Mouse (Mus musculus): ENCODE measurements around the gene Clip4. TPM values are rescaled to one million over a fixed set of nuclear protein-coding genes. Genes with fewer than 3 reads are reported as not detected.

Gene Clip4
- polyA plus RNA-seq, 1 experiment from 2014 or later: 6.0 TPM

DNA sequence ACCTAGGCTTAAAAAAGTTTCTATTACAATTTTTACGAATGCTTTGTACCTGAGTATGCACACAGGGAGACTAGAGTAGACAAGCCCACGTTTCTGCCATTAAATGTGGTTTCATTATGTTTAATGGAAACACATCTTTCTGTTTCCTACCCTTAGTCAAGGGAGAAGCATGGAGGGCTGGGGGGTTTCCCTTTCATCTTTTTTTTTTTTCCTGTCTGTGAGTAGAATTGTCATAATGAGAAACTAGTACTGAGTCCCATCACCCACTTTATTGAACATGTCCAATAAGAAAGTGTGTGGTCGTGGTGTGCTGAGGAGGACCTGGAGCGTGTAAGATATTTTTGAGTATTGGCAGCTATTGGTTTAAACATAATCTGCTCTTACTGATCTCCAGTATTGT lies 94.6 kb downstream of the Clip4 start:
- Histone ChIP-seq H3K9me3 (no peaks in the 10 kb centered on the region), H3K4me1 (no peaks in the 10 kb centered on the region), H3K4me2 (replicated peaks) (no peak overlapping the region), H3K27ac (no peak overlapping the region), H3K4me3 (no peak overlapping the region), H3K9ac (no peak overlapping the region), H3K27me3 (no peaks in the 10 kb centered on the region), H3K36me3 (peaks cover 6% of the 10 kb centered on the region; the same call in 1 of the 2 replicates)
- no peak for ATAC-seq (ENCODE audit: low FRiP score, low read depth)
- WGBS: 74% methylated on average over 4 of the region's 4 CpGs

DNA sequence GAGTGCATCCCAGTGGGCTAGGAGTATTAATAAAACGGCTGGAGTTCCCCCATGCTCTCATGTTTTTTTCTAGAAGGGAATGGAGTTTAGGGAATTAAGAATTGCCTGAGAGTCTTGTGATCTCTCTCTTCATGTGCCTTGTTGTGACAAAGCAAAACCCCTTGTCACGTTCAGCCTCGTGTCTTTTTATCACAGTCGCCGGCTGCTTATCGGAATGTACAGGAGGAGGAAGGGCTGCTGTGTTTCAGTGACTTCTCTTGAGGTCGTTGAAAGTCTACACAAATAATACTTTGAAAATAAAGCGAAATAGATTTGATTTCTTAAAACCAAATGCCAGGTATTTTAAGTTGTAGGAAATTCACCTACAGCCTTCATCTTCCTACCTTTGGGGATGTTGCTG lies 95.8 kb downstream of the Clip4 start:
- peaks cover 3% of the 10 kb centered on the region; the same call in 1 of the 2 replicates for H3K36me3 ChIP-seq
- no peak for ATAC-seq (ENCODE audit: low FRiP score, low read depth)
- H3K4me2 ChIP-seq (replicated peaks): no peak overlapping the region
- H3K9ac ChIP-seq: no peak overlapping the region
- no peak overlapping the region for H3K4me3 ChIP-seq
- H3K9me3 ChIP-seq: no peaks in the 10 kb centered on the region
- no peaks in the 10 kb centered on the region for H3K27me3 ChIP-seq
- WGBS: 83% methylated on average over 8 of the region's 8 CpGs
- H3K4me1 ChIP-seq: no peaks in the 10 kb centered on the region; the same call in 1 of the 2 replicates
- no peak overlapping the region for H3K27ac ChIP-seq

- Histone ChIP-seq H3K4me1 (no peaks in the 10 kb centered on the region; the same call in 1 of the 2 replicates), H3K9ac (no peak overlapping the region), H3K36me3 (no peaks in the 10 kb centered on the region), H3K4me2 (replicated peaks) (no peak overlapping the region), H3K9me3 (no peaks in the 10 kb centered on the region), H3K27ac (no peak overlapping the region), H3K4me3 (no peak overlapping the region), H3K27me3 (no peaks in the 10 kb centered on the region)
- no peak for ATAC-seq (ENCODE audit: low FRiP score, low read depth)
- 62% methylated on average over 5 of the region's 5 CpGs for WGBS
Measured at GRCm38 (mm10) chr17:71865437-71865836, 97.2 kb downstream of the Clip4 start.

- no peak for ATAC-seq (ENCODE audit: low FRiP score, low read depth)
- Histone ChIP-seq H3K4me3 (no peak overlapping the region), H3K4me2 (replicated peaks) (no peak overlapping the region), H3K27me3 (no peaks in the 10 kb centered on the region), H3K36me3 (no peaks in the 10 kb centered on the region), H3K4me1 (no peaks in the 10 kb centered on the region; the same call in 1 of the 2 replicates), H3K9ac (no peak overlapping the region), H3K27ac (no peak overlapping the region), H3K9me3 (no peaks in the 10 kb centered on the region)
- WGBS: 61% methylated on average over 2 of the region's 2 CpGs
Measured at GRCm38 (mm10) chr17:71867892-71868291, 99.6 kb downstream of the Clip4 start.

DNA sequence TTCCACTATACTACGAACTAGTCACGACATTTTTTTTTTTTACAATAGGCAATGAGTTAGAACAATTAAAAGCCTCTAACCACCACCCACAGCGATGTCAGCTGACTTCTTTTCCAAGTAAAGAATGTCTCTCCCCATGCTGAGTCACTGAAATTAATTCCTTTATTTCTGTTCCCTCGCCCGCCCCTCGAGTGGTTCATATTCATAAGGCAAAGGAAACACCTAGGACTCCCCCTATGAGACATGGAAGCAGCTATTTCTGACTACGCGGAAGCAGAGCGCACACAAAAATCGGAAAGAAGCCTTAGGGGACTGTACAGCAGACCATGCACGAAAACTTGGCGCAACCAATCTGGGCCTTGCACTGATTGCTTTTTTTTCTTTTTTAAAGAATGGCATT lies 100.6 kb downstream of the Clip4 start:
- no peaks in the 10 kb centered on the region for H3K36me3 ChIP-seq
- H3K27me3 ChIP-seq: no peaks in the 10 kb centered on the region
- H3K4me1 ChIP-seq: no peaks in the 10 kb centered on the region; the same call in 1 of the 2 replicates
- peak overlapping the region; percentile 88 for H3K4me2 ChIP-seq (replicated peaks)
- H3K4me3 ChIP-seq: no peak overlapping the region
- peak overlapping the region; percentile 78; the same call in 1 of the 2 replicates for H3K9ac ChIP-seq
- H3K9me3 ChIP-seq: no peaks in the 10 kb centered on the region
- H3K27ac ChIP-seq: no peak overlapping the region
- no peak for ATAC-seq (ENCODE audit: low FRiP score, low read depth)
- 87% methylated on average over 12 of the region's 12 CpGs for whole genome bisulfite sequencing

DNA sequence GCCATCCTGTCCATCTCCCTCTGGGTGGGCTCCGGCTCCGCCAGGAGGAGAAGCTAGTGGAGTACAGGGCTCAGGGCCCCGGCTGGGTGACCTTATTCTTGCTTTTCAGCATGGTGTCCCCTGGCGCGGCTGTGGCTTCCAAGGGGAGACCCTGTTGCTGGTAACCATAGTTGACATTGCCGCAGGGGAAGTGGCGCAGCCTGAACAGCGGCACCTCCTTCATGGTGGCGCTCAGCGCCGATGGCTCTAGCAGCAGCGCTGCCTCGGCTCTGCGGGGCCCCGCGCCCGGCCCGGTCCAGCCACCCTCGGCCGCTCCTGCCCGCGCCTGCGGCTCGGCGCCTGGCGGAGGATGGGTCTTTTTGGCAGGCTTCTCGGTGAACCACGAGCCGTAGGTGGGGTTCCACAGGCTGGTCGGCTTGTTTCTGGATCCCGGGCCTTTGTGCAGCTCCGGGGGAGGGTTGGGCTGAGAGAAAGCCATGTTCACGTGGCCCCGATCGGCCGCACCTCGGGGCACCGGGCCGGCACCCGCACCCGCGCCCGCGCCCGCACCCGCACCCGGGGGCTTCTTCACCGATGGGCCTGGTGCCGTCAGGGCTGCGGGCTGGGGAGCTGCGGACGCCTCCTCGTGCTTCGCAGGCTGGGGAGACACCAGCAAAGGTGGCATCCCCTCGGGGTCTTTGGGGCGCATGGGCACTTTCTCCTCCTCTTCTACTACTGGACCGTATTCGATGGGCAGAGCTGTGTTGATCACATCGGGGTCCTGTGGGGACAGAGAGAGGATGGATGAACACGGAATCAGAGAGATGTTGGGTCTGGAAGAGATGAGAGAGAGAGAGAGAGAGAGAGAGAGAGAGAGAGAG lies 101.3 kb downstream of the Clip4 start:
- H3K27ac ChIP-seq: no peak overlapping the region
- 6% methylated on average over 59 of the region's 60 CpGs for WGBS
- H3K9me3 ChIP-seq: no peaks in the 10 kb centered on the region
- H3K4me2 ChIP-seq (replicated peaks): peak overlapping the region; percentile 88
- no peaks in the 10 kb centered on the region for H3K27me3 ChIP-seq
- H3K36me3 ChIP-seq: no peaks in the 10 kb centered on the region
- peak; percentile 70; the same call in 1 of the 2 replicates for ATAC-seq (ENCODE audit: low FRiP score, low read depth)
- peak overlapping the region; percentile 52 for H3K4me3 ChIP-seq
- H3K4me1 ChIP-seq: no peaks in the 10 kb centered on the region; the same call in 1 of the 2 replicates
- peak overlapping the region; percentile 78 for H3K9ac ChIP-seq

- ATAC-seq (ENCODE audit: low FRiP score, low read depth): no peak
- no peaks in the 10 kb centered on the region for H3K9me3 ChIP-seq
- H3K4me1 ChIP-seq: no peaks in the 10 kb centered on the region; the same call in 1 of the 2 replicates
- no peaks in the 10 kb centered on the region for H3K27me3 ChIP-seq
- no peaks in the 10 kb centered on the region for H3K36me3 ChIP-seq
- WGBS: 80% methylated on average over 8 of the region's 8 CpGs
- no peak overlapping the region for H3K27ac ChIP-seq
- H3K9ac ChIP-seq: no peak overlapping the region
- no peak overlapping the region for H3K4me2 ChIP-seq (replicated peaks)
- H3K4me3 ChIP-seq: no peak overlapping the region
Measured at GRCm38 (mm10) chr17:71870232-71870621, 102.0 kb downstream of the Clip4 start.

DNA sequence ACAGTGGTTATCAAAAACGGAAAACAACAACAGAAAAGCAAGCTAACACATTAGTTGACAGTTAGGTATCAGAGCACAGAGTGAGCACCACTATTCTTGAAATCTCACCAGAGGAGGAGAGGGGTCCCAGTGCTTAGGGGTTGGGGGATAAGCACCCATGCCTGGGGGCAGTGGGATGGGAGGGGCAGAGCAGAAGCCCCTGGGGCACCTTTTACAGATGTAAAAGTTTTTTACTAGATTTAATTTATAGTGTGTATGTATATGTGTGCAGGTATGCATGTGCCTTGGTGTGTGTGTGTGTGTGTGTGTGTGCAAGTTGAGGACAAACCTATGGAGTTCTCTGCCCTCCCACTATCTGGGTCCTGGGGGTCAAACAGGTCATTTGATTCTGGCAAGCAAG lies 102.4 kb downstream of the Clip4 start:
- no peak overlapping the region for H3K27ac ChIP-seq
- no peak for ATAC-seq (ENCODE audit: low FRiP score, low read depth)
- no peak overlapping the region for H3K9ac ChIP-seq
- H3K36me3 ChIP-seq: no peaks in the 10 kb centered on the region
- WGBS: 78% methylated on average over 1 of the region's 1 CpGs
- H3K4me2 ChIP-seq (replicated peaks): no peak overlapping the region
- no peak overlapping the region for H3K4me3 ChIP-seq
- H3K9me3 ChIP-seq: no peaks in the 10 kb centered on the region
- H3K4me1 ChIP-seq: no peaks in the 10 kb centered on the region; the same call in 1 of the 2 replicates
- H3K27me3 ChIP-seq: no peaks in the 10 kb centered on the region

GRCm38 (mm10) chr17:71871981-71872380 lies 103.7 kb downstream of the Clip4 start:
- Histone ChIP-seq H3K27me3 (no peaks in the 10 kb centered on the region), H3K4me1 (no peaks in the 10 kb centered on the region; the same call in 1 of the 2 replicates), H3K4me2 (replicated peaks) (no peak overlapping the region), H3K27ac (no peak overlapping the region), H3K9me3 (no peaks in the 10 kb centered on the region), H3K9ac (no peak overlapping the region), H3K4me3 (no peak overlapping the region), H3K36me3 (no peaks in the 10 kb centered on the region)
- ATAC-seq (ENCODE audit: low FRiP score, low read depth): no peak
- 85% methylated on average over 7 of the region's 7 CpGs for WGBS

- no peak overlapping the region for H3K9ac ChIP-seq
- H3K27ac ChIP-seq: no peak overlapping the region
- ATAC-seq (ENCODE audit: low FRiP score, low read depth): no peak
- no peak overlapping the region for H3K4me2 ChIP-seq (replicated peaks)
- 57% methylated on average over 5 of the region's 5 CpGs for WGBS
- no peaks in the 10 kb centered on the region for H3K9me3 ChIP-seq
- H3K4me3 ChIP-seq: no peak overlapping the region
- H3K4me1 ChIP-seq: no peaks in the 10 kb centered on the region; the same call in 1 of the 2 replicates
- H3K36me3 ChIP-seq: no peaks in the 10 kb centered on the region
- H3K27me3 ChIP-seq: no peaks in the 10 kb centered on the region
Measured at GRCm38 (mm10) chr17:71872976-71873375, 104.7 kb downstream of the Clip4 start.

DNA sequence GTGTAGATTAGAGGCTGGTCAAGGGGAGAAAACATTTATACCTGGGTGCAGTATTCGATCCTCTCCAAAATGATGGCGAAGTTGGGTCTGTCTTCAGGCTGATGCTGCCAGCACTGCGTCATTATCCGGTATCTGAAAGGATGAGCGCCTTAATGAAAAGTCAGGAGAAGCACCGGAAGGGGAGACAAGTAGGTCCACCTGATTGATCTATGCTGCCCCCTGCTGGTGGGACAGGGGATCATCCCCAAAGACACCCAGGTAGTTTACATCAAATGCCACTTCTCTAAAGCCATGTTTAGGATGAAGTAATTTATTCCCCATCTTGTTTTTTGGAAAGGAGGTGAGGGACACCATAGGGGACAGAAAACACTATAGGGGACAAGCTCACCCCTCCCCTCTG lies 105.8 kb downstream of the Clip4 start:
- no peaks in the 10 kb centered on the region for H3K36me3 ChIP-seq
- ATAC-seq (ENCODE audit: low FRiP score, low read depth): no peak
- H3K27me3 ChIP-seq: no peaks in the 10 kb centered on the region
- no peak overlapping the region for H3K4me2 ChIP-seq (replicated peaks)
- H3K4me1 ChIP-seq: no peaks in the 10 kb centered on the region; the same call in 1 of the 2 replicates
- 39% methylated on average over 6 of the region's 6 CpGs for WGBS
- no peak overlapping the region for H3K9ac ChIP-seq
- no peaks in the 10 kb centered on the region for H3K9me3 ChIP-seq
- H3K27ac ChIP-seq: no peak overlapping the region
- H3K4me3 ChIP-seq: no peak overlapping the region

DNA sequence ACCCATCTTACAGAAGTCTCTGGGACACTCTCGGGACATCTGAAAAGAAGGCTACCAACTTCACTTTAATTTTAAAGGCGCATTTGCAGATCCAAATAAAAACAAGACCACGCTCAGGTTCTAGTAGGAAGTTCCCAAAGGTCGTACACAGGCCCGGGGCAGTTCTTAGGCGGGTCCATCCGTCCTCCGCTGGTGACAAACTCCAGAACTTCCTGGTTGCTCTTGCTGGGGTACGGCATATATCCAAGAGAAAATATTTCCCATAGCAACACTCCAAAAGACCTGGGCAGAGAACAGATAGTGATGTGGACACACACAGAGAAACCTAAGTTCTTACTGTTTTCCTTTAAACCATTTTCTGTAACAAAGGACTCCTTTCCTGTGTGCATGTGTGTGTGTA lies 106.5 kb downstream of the Clip4 start:
- Histone ChIP-seq H3K36me3 (no peaks in the 10 kb centered on the region), H3K4me1 (no peaks in the 10 kb centered on the region), H3K4me3 (no peak overlapping the region), H3K27ac (no peak overlapping the region), H3K27me3 (no peaks in the 10 kb centered on the region), H3K4me2 (replicated peaks) (no peak overlapping the region), H3K9ac (no peak overlapping the region), H3K9me3 (no peaks in the 10 kb centered on the region)
- WGBS: 84% methylated on average over 9 of the region's 9 CpGs
- no peak for ATAC-seq (ENCODE audit: low FRiP score, low read depth)

Measured in limb, embryonic 13.5 days (tissue).